Mouse (Mus musculus) liver, embryonic 14.5 days (tissue): Measurements from ENCODE around the gene Pknox2.

ENCODE experiments used
- CTCF ChIP-seq: IDR thresholded peaks from 2 replicates; pipeline ENCODE4 v1.5.1; 2016; ENCODE audit warnings: antibody characterized with exemption, low read depth, control low read depth
- EP300 ChIP-seq: IDR thresholded peaks from 2 replicates; pipeline ENCODE4 v1.6.1; 2016; ENCODE audit warnings: antibody characterized with exemption, low read depth

- TF ChIP-seq CTCF (no peak), EP300 (no peak)
These were observed 276.9 kb downstream of the Pknox2 start for GRCm38 (mm10) chr9:36870263-36870662.
